Comparison of ENCODE assay signal across 17 mouse cellular contexts in genomic region chr3:102471251-102471650, GRCm38 (mm10). TPM values are rescaled to one million over a fixed set of nuclear protein-coding genes. Genes with fewer than 3 reads are reported as not detected.
A peak's percentile ranks its signal among the peaks of the same experiment; 100 is the strongest.
DNase-seq lines count a peak whose midpoint lies in the region; ATAC-seq and TF ChIP-seq lines count a peak whose summit lies in the region.
"Had no signal": no experiment of that assay in that cellular context is flagged by ENCODE, and none has a peak within 500 bp of the region (broad histone marks: within the 10 kb centered on the region; RNA-seq: fewer than 3 reads in every experiment).

No protein-coding gene starts in this region.

- H3K4me1 ChIP-seq in heart, embryonic 15.5 days (replicated peaks), result peaks cover 11% of the 10 kb centered on the region; the same call in 1 of the 2 replicates
- no peaks in the 10 kb centered on the region for H3K4me1 ChIP-seq in liver, adult 2 months (ENCODE audit: control insufficient read depth, insufficient read depth, low read length)
- no peaks in the 10 kb centered on the region for H3K4me1 ChIP-seq in liver, embryonic 11.5 days (replicated peaks; ENCODE audit: control insufficient read depth, insufficient read depth, low read length)
- H3K4me1 ChIP-seq in intestine, embryonic 15.5 days (replicated peaks), result peaks cover 5% of the 10 kb centered on the region; the same call in 1 of the 2 replicates
- H3K4me1 ChIP-seq in stomach, postnatal 0 days (replicated peaks; ENCODE audit: control insufficient read depth, insufficient read depth), result 0 out of 2 replicates have a peak, but pooled peaks cover 2% of the 10 kb centered on the region

- no peak for TF ChIP-seq EP300 in stomach, postnatal 0 days (optimal IDR thresholded peaks at IDR 0.05)

- WGBS in heart, embryonic 15.5 days, result 64% methylated on average over 5 of the region's 5 CpGs
- 52% methylated on average over 5 of the region's 5 CpGs for WGBS in liver, adult 2 months
- WGBS in liver, embryonic 11.5 days, result 66% methylated on average over 5 of the region's 5 CpGs
- WGBS in intestine, embryonic 15.5 days, result 57% methylated on average over 5 of the region's 5 CpGs
- 78% methylated on average over 5 of the region's 5 CpGs for WGBS in stomach, postnatal 0 days

- no peak for TF ChIP-seq POLR2A in liver, adult 2 months (IDR thresholded peaks at IDR 0.05; ENCODE audit: extremely low read depth, insufficient read depth, low read length)

- peaks cover 38% of the 10 kb centered on the region for H3K27me3 ChIP-seq in heart, embryonic 15.5 days
- H3K27me3 ChIP-seq in liver, adult 2 months (ENCODE audit: control insufficient read depth, insufficient read depth, low read length), result peaks cover 8% of the 10 kb centered on the region; the same call in 1 of the 2 replicates
- H3K27me3 ChIP-seq in liver, embryonic 11.5 days (replicated peaks; ENCODE audit: control insufficient read depth, insufficient read depth, low read length), result peaks cover 33% of the 10 kb centered on the region
- peaks cover 24% of the 10 kb centered on the region for H3K27me3 ChIP-seq in intestine, embryonic 15.5 days (replicated peaks)
- H3K27me3 ChIP-seq in stomach, postnatal 0 days (ENCODE audit: control insufficient read depth, insufficient read depth, low read length), result peaks cover 2% of the 10 kb centered on the region; the same call in 1 of the 2 replicates

- H3K4me3 ChIP-seq in heart, embryonic 15.5 days, result peak overlapping the region; percentile 46
- H3K4me3 ChIP-seq in liver, adult 2 months (ENCODE audit: insufficient read depth, low read depth, low read length), result peak overlapping the region; percentile 63
- H3K4me3 ChIP-seq in liver, embryonic 11.5 days (ENCODE audit: low read depth, low read length), result no peak overlapping the region
- H3K4me3 ChIP-seq in intestine, embryonic 15.5 days (replicated peaks), result peak overlapping the region; percentile 43
- H3K4me3 ChIP-seq in stomach, postnatal 0 days (ENCODE audit: low read depth, low read length), result 0 out of 2 replicates have a peak overlapping the region, but pooled peaks have one; percentile 40

- no peaks in the 10 kb centered on the region; the same call in 1 of the 2 replicates for H3K79me2 ChIP-seq in liver, adult 2 months (ENCODE audit: control insufficient read depth, insufficient read depth, low read length)

- H3K36me3 ChIP-seq in heart, embryonic 15.5 days, result no peaks in the 10 kb centered on the region
- no peaks in the 10 kb centered on the region for H3K36me3 ChIP-seq in liver, adult 2 months (ENCODE audit: control insufficient read depth, insufficient read depth, low read length)
- H3K36me3 ChIP-seq in liver, embryonic 11.5 days (ENCODE audit: control insufficient read depth, insufficient read depth, low read length), result no peaks in the 10 kb centered on the region
- H3K36me3 ChIP-seq in intestine, embryonic 15.5 days, result no peaks in the 10 kb centered on the region
- no peaks in the 10 kb centered on the region for H3K36me3 ChIP-seq in stomach, postnatal 0 days (ENCODE audit: control insufficient read depth, insufficient read depth, low read length)

- TF ChIP-seq CTCF in liver, adult 2 months (IDR thresholded peaks at IDR 0.05; ENCODE audit: low read depth, low read length), result no peak
- no peak for TF ChIP-seq CTCF in stomach, postnatal 0 days (IDR thresholded peaks at IDR 0.05; ENCODE audit: low read depth)

- H3K4me2 ChIP-seq in heart, embryonic 15.5 days, result peak overlapping the region; percentile 63; the same call in 1 of the 2 replicates
- H3K4me2 ChIP-seq in liver, embryonic 11.5 days, result no peak overlapping the region
- H3K4me2 ChIP-seq in intestine, embryonic 15.5 days (replicated peaks), result peak overlapping the region; percentile 67
- peak overlapping the region; percentile 29; the same call in 1 of the 2 replicates for H3K4me2 ChIP-seq in stomach, postnatal 0 days (replicated peaks; ENCODE audit: low read depth)

- DNase-seq in heart, adult 11 months, result no peak
- DNase-seq in liver, adult 2 months (ENCODE audit: extremely low read depth, low read depth, low spot score), result no peak
- no peak for DNase-seq in liver, embryonic 11.5 days (ENCODE audit: low spot score)
- DNase-seq in stomach, postnatal 0 days (ENCODE audit: low spot score), result no peak
- no peak for DNase-seq in right cerebral cortex, postnatal 25 days
- DNase-seq in testis, postnatal 10 days (ENCODE audit: low spot score), result no peak
- DNase-seq: cerebellum, adult 11 months; forebrain, postnatal 0 days; gastrocnemius, postnatal 10 days; heart, postnatal 14 days; midbrain, embryonic 14.5 days; right cerebral cortex, postnatal 14 days had no signal

- H3K27ac ChIP-seq in heart, embryonic 15.5 days, result no peak overlapping the region
- H3K27ac ChIP-seq in liver, adult 2 months (replicated peaks; ENCODE audit: insufficient read depth, low read depth, low read length), result peak overlapping the region; percentile 56
- H3K27ac ChIP-seq in liver, embryonic 11.5 days (ENCODE audit: low read depth, low read length), result no peak overlapping the region
- no peak overlapping the region for H3K27ac ChIP-seq in intestine, embryonic 15.5 days
- no peak overlapping the region for H3K27ac ChIP-seq in stomach, postnatal 0 days (replicated peaks)
- H3K27ac ChIP-seq: hindbrain, postnatal 0 days; macrophage had no signal

- no peaks in the 10 kb centered on the region for H3K9me3 ChIP-seq in heart, embryonic 15.5 days (replicated peaks)
- H3K9me3 ChIP-seq in liver, embryonic 11.5 days (ENCODE audit: control insufficient read depth, low read length), result peaks cover under 1% of the 10 kb centered on the region; the same call in 1 of the 2 replicates
- no peaks in the 10 kb centered on the region for H3K9me3 ChIP-seq in intestine, embryonic 15.5 days
- H3K9me3 ChIP-seq in stomach, postnatal 0 days (ENCODE audit: control insufficient read depth, low read length), result no peaks in the 10 kb centered on the region

- H3K9ac ChIP-seq in heart, embryonic 15.5 days, result no peak overlapping the region
- H3K9ac ChIP-seq in liver, adult 2 months (ENCODE audit: low read depth, low read length), result peak overlapping the region; percentile 64
- H3K9ac ChIP-seq in liver, embryonic 11.5 days (ENCODE audit: low read depth, low read length), result no peak overlapping the region
- H3K9ac ChIP-seq in intestine, embryonic 15.5 days, result no peak overlapping the region
- H3K9ac ChIP-seq in stomach, postnatal 0 days (ENCODE audit: low read length), result no peak overlapping the region
- H3K9ac ChIP-seq: forebrain, postnatal 0 days had no signal

- ATAC-seq in heart, embryonic 15.5 days (replicated peaks; ENCODE audit: insufficient number of reproducible peaks, insufficient read depth, low FRiP score, low read depth), result no peak
- ATAC-seq in liver, embryonic 11.5 days (replicated peaks; ENCODE audit: low FRiP score), result no peak
- ATAC-seq in intestine, embryonic 15.5 days, result no peak
- ATAC-seq in stomach, postnatal 0 days (ENCODE audit: low FRiP score, low TSS enrichment), result no peak
- ATAC-seq: forebrain, postnatal 0 days; hindbrain, postnatal 0 days had no signal

RNA-seq across cellular contexts. Expression of gene Ngf, which starts 1.5 kb away (rescaled TPM):
- 2.6 and 3.1 TPM in 2 replicates for polyA plus RNA-seq in heart, embryonic 15.5 days (2015; fragmentation: Nextera tagmentation; extraction: Ambion mirVana)
- total RNA-seq in liver, adult 2 months (2014; rRNA removed), result 3.4 and 4.4 TPM in 2 replicates
- polyA plus RNA-seq in liver, adult 2 months (2012; rRNA removed), result 8.5 and 10.3 TPM in 2 replicates
- not detected in 2 replicates for polyA plus RNA-seq in liver, embryonic 11.5 days (2014; fragmentation: Nextera tagmentation; extraction: Ambion mirVana)
- 4.5 TPM in 2 replicates for polyA plus RNA-seq in intestine, embryonic 15.5 days (2015; fragmentation: Nextera tagmentation; extraction: Ambion mirVana)
- polyA plus RNA-seq in stomach, postnatal 0 days (2015; fragmentation: Nextera tagmentation; extraction: Ambion mirVana), result 1.6 and 2.0 TPM in 2 replicates
- total RNA-seq: MEL had no signal
- polyA plus RNA-seq: macrophage had no signal
